Comparison of ENCODE assay signal across 10 mouse cellular contexts in the genomic region with DNA sequence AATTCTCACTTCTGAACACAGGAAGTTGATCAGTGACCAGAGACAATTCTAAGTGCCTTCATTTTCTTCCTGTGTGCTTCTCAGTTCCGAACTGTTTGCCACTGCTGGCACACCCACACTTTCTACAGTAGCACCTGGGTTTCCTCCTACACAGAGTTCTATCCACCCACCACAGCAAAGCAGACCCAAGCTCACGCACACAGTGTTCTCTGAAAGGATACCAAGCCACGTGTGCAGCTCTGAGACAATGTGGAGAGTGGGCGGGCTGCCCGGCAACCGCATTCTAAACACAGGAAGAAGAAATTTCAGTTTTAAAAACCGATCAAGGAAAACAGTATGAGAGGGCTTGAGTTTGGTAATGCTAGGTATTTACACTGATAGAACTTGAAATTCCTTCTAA.
DNase-seq lines count a peak whose midpoint lies in the region; ATAC-seq and TF ChIP-seq lines count a peak whose summit lies in the region.
"Had no signal": no experiment of that assay in that cellular context is flagged by ENCODE, and none has a peak within 500 bp of the region (broad histone marks: within the 10 kb centered on the region; RNA-seq: fewer than 3 reads in every experiment).

No protein-coding gene starts in this region.

- no peak for ATAC-seq in kidney, embryonic 15.5 days (replicated peaks; ENCODE audit: low FRiP score)

- peak; percentile 45 to 55 for DNase-seq in CD8-positive naive resting alpha-beta T cell, adult 2 months (ENCODE audit: low read depth in 2 of 2, low spot score in 2 of 2)
- peak; percentile 25 for DNase-seq in gastrocnemius, adult 18-20 months (ENCODE audit: low spot score)
- DNase-seq in left cerebral cortex, adult 2 months (ENCODE audit: extremely low spot score in 1 of 2, low spot score in 2 of 2): peak; percentile 80
- DNase-seq in right cerebral cortex, postnatal 25 days: peak; percentile 85
- DNase-seq in MN1 (ENCODE audit: low spot score): no peak
- DNase-seq in cerebellum, adult 11 months: no peak
- DNase-seq in cerebellum, postnatal 36 days: no peak

- no peak overlapping the region for H3K4me3 ChIP-seq in left cerebral cortex, adult 2 months
- H3K4me3 ChIP-seq in kidney, embryonic 15.5 days (replicated peaks): no peak overlapping the region
- H3K4me3 ChIP-seq: erythroblast, embryonic 14.5 days; limb, embryonic 13.5 days had no signal

- no peaks in the 10 kb centered on the region for H3K9me3 ChIP-seq in kidney, embryonic 15.5 days (replicated peaks)
- H3K9me3 ChIP-seq: limb, embryonic 13.5 days had no signal

- intact Hi-C loops in left cerebral cortex, adult 2 months (cut with DNase I): no loop called here

- no peak for TF ChIP-seq CTCF in left cerebral cortex, adult 2 months (IDR thresholded peaks at IDR 0.05)

- peak overlapping the region; percentile 89 for H3K27ac ChIP-seq in left cerebral cortex, adult 2 months
- H3K27ac ChIP-seq in kidney, embryonic 15.5 days: no peak overlapping the region
- H3K27ac ChIP-seq: limb, embryonic 13.5 days had no signal

- H3K9ac ChIP-seq in kidney, embryonic 15.5 days: no peak overlapping the region
- H3K9ac ChIP-seq: limb, embryonic 13.5 days had no signal

- 76% methylated on average over 7 of the region's 7 CpGs for WGBS in kidney, embryonic 15.5 days

- no peaks in the 10 kb centered on the region for H3K36me3 ChIP-seq in kidney, embryonic 15.5 days
- H3K36me3 ChIP-seq: limb, embryonic 13.5 days had no signal

- no peak overlapping the region for H3K4me2 ChIP-seq in kidney, embryonic 15.5 days
- H3K4me2 ChIP-seq: limb, embryonic 13.5 days had no signal

- no peaks in the 10 kb centered on the region for H3K27me3 ChIP-seq in kidney, embryonic 15.5 days
- H3K27me3 ChIP-seq: limb, embryonic 13.5 days had no signal

- H3K4me1 ChIP-seq in kidney, embryonic 15.5 days: no peaks in the 10 kb centered on the region

Comparison
In these comparisons a context has a peak if more than half of its experiments do, and no peak if none do; other contexts are left out.
1. DNase-seq: peak in CD8-positive naive resting alpha-beta T cell, adult 2 months (2 of 2), gastrocnemius, adult 18-20 months (single experiment), left cerebral cortex, adult 2 months (2 of 2) and right cerebral cortex, postnatal 25 days (single experiment); none in MN1 (single experiment), cerebellum, adult 11 months (single experiment) and cerebellum, postnatal 36 days (0 of 2).